Mouse (Mus musculus): Measurements from ENCODE around the gene Lrch1.

- TF ChIP-seq HCFC1 (IDR thresholded peaks at IDR 0.05; ENCODE audit: borderline replicate concordance, insufficient read depth, low read length) (no peak), ZNF384 (IDR thresholded peaks at IDR 0.05; ENCODE audit: low read depth, low read length) (no peak)
Measured at GRCm38 (mm10) chr14:74830591-74830990, 117.1 kb downstream of the Lrch1 start.

All from ES-E14 (cell line).